Mouse (Mus musculus): ENCODE data around the gene Msln.

Msln gene

GRCm38 (mm10) chr17:25723919-25724318 is 30.3 kb downstream of the Msln start:
- DNase-seq (ENCODE audit: low spot score in 2 of 2): no peak

DNA sequence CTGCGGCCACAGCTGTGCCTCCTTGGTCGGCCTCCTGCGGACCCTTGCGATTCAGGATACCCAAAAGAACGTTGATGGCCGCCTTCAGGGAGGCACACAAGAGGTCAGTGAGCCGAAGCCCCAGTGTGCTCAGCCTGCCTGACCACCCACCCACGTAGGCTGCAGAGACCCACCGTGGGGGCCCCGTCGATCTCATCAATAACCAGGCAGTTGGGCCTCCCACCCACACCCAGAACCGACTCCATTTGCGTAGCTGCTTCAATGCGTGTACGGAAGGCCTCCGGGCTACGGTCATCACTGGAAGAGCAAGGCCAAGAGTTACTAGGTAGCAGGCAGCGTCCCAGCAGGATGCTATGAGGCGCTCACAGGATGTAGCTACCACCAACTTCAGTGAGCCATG is 30.7 kb downstream of the Msln start:
- no peak for DNase-seq (ENCODE audit: low spot score in 2 of 2)

DNA sequence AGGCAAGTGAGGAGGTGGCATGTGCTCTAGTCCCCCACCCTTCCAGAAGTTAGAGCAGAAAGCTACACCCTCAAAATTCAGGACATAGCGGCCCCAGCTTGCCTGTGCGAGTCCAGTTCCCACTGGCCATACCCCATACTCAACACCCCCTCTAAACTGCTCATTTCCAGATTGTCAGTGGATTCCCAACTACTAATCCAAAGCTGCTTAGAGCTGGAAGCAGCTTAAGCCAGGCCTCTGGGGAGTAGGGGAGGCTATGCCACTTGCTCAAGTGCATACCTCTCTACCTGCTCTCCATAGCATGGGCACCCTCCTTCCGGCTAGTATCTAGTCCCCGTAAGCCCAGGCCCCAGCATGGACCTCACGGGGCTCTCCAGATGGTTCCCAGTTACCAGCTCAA is 32.7 kb downstream of the Msln start:
- no peak for DNase-seq (ENCODE audit: low spot score in 2 of 2)

DNA sequence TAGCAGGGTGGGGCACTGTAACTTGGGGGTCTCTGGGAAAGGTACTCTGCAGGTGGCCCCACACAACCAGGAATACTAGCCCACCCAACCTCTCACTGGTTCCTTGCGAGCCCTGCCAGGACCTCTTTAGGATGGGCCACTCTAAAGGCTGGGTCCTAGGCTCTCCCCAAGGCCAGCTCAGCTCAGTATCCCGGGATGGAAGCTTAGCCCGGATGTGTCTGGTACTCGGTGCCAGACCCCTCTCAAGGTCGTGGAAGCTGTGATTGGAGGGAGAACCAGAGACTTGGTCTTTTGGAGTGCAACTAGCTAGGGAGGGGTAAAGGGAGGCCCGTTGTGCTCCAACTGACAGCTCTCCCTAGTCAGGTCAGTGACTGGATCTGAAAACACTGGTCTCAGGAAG is 36.5 kb downstream of the Msln start:
- no peak for DNase-seq (ENCODE audit: low spot score in 2 of 2)

- no peak for DNase-seq (ENCODE audit: low spot score in 2 of 2)
Measured at GRCm38 (mm10) chr17:25716711-25717637, 37.2 kb downstream of the Msln start, which contains the start of gene Gng13. Gng13 (plus strand) TSS chr17:25717171.

GRCm38 (mm10) chr17:25716130-25716529 is 38.0 kb downstream of the Msln start:
- DNase-seq (ENCODE audit: low spot score in 2 of 2): no peak

DNA sequence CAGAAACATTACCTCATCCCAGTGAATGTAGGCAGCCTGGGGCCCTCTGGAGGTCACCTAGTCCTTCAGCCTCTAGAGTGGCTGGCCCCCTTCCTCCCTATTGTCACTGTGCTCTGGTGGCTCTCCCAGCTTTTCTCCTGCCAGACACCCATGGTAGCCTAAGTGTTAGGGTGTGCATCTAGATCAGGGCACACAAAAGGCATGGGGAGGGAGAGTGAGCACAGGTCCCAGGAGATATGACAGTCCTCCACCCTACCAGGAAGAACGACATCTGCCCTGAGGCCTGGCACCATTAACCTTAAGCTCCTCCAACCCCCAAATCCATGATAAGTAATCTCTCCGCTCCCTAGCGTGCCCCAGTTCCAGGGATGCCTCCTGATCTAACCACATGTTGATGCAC is 38.6 kb downstream of the Msln start:
- DNase-seq (ENCODE audit: low spot score in 2 of 2): no peak

DNA sequence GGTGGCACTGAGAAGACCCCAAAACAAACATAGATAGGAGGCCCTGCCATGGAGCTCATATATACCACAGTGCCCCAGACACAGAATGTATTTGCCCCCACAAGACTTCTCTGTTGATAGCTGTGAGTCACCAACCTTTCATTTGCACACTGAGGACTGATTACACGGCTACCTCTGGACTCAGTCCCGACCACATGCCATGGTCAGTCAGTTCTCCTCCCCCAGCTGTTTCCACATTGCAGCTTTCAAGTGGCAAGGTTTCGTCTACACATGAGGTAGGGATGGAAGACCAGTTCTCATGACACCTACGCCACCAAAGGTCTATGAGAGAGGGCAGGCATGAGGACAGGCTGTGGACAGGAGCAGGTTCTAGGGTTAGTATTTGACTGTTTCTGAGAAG is 43.0 kb downstream of the Msln start:
- DNase-seq (ENCODE audit: low spot score in 2 of 2): no peak

GRCm38 (mm10) chr17:25709994-25710393 is 44.2 kb downstream of the Msln start:
- DNase-seq (ENCODE audit: low spot score in 2 of 2): no peak

DNA sequence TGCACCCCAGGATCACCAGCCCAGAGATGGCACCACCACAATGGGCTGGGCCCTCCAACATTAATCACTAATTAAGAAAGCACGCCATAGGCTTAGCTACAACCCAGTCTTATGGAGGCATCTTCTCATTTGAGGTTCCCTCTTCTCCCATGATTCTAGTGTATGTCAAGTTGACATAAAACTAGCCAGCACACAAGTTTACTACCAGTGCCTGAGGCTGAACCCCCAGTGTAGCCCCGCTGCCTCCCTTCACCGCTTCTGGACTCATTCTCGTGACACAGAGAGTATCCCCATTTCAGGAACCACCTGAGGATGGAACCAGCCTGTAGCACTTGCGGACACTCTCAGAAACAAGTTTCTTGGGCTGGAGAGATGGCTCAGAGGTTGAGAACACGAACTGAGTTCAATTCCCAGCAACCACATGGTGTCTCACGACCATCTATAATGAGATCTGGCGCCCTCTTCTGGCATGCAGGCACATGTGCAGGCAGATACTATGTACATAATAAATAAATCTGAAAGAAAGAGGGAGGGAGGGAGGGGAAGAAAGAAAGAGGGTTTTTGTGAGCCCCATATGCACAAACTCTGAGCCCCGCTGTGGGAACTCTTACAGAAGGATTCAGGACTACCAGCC is 53.2 kb downstream of the Msln start:
- DNase-seq (ENCODE audit: low spot score in 2 of 2): no peak
